Mouse (Mus musculus) cerebellum, adult 8-10 months (tissue): ENCODE results near the gene Carf.
A peak's percentile ranks its signal among the peaks of the same experiment; 100 is the strongest.

Source experiments
- DNase-seq: peaks from one replicate; pipeline ENCODE4 v3.0.0; 2022

Gene Carf

DNA sequence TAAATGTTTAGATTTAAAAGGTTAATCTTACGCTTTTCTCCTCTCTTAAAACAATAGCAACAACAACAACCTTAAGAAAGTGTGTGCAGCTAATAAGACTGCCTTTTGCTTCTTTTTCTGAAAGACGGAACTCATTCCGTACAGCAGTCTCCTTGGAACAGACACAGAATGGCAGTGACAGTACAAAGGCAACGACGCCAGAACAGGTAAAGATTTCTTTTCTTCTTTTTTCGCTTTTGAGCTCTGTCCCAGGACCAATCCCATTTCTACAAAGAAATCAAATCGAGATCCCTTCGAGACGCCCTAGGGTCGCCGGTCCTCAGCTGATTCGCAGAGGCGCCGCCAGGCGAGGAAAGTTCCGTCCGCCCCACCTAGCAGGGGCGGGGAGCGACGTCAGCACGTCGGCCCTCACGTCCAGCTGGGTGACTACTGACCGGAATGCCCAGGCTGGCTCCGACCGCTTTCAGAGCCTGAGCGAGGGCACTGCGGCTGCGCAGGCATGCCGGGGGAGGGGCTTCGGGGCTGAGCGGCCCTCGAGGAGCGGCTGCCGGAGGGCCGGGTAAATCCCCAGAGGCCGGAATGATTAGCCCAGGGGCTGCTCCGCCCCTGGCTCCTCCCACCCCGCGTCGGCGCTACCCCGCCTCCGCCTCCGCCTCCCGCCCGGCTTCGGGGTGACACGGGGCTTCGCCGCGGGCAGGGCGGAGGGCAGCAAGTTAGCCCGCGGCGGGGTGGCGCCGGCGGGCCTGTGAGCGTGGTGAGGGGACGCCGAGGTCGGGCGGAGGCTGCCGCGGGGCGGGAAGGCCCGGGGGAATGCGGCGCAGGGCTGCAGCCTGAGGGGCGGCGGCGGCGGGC lies 82.1 kb downstream of the Carf start, which contains the start of gene Nbeal1:
Gene Nbeal1, plus strand, starts transcription at position 668 of the 852 bp plus-strand sequence.
- peak; percentile 99 for DNase-seq

DNA sequence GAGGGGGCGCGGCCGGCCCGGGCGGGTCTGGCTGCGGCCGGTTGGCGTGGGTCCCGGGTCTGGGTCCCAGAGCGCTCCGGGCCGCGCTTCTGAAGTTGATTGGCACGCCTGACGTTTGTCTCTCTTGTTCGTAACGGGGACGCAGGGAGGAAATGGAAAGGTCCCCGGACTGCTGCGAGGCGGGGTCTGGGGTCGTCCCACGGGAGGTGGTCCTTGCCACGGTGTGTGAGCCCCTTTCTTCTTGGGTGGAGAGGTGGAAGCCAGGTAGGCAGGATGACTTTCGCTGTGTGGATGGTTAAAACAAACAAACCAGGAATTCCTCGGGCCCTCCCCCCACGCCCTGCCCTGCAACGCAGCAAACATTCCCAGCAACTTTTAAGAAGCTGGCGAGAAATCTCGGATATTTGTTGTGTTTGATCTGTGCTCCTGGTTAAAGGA lies 82.8 kb downstream of the Carf start:
- DNase-seq = no peak

GRCm38 (mm10) chr1:60188454-60188853 lies 90.4 kb downstream of the Carf start:
- no peak for DNase-seq

- DNase-seq = no peak
Observed at GRCm38 (mm10) chr1:60196813-60197212, 98.8 kb downstream of the Carf start.

DNA sequence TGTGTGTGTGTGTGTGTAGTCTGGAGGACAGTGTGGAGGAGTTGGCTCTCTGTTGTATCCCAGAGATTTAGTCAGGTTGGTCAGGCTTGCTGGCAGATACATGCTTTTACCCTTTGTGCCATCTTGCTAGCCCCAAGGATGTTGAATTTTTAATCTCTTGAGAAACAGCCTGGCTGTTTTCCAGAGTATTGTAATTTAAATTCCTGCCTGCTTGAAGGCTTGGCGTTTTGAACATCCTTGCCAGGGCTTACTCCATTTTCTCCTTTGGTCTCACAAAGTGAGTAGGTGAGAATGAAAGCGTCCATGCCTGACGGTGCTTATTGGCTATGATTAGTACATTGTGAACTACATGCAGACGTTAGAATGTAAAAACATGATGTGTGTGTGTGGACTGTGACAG lies 101.0 kb downstream of the Carf start:
- no peak for DNase-seq
